Mouse (Mus musculus) urinary bladder, postnatal 14 days (tissue): Measurements from ENCODE around the gene Mxra8.

ENCODE experiments used
- DNase-seq: peaks from one replicate; pipeline ENCODE4 v3.0.0; 2021; ENCODE audit warnings: low spot score

Mxra8 gene

GRCm38 (mm10) chr4:155839483-155839910 is at the start of gene Mxra8:
TSS of gene Mxra8 (plus strand) at chr4:155839680.
- peak; percentile 88 for DNase-seq

DNA sequence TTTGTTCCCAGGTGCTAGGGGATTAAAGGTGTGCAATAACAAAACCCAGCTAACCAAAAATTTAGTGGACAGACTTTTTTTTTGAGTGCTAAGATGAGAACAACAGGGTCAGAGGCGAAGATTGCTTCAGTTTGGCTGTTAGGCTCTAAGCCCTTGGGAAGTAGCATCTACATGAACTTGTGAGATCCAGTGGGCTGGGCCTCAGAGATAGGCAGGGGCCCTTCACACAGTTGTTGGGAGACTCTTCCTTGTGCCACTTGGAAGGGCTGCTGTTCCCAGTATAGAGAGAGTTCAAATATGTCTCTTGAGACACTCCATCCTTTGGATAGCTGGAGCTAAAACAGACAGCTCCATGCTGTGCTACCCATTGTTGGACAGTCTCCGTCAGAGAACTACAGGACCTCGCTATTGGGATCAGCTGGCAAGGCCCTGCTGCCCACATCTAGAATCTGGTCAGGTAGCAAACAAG is 49.4 kb upstream of the Mxra8 start, which contains the start of gene Ankrd65:
Gene Ankrd65, plus strand, starts transcription at position 419 of the 469 bp plus-strand sequence.
- no peak for DNase-seq

GRCm38 (mm10) chr4:155790650-155791161 is 48.8 kb upstream of the Mxra8 start:
- peak; percentile 76 for DNase-seq

DNA sequence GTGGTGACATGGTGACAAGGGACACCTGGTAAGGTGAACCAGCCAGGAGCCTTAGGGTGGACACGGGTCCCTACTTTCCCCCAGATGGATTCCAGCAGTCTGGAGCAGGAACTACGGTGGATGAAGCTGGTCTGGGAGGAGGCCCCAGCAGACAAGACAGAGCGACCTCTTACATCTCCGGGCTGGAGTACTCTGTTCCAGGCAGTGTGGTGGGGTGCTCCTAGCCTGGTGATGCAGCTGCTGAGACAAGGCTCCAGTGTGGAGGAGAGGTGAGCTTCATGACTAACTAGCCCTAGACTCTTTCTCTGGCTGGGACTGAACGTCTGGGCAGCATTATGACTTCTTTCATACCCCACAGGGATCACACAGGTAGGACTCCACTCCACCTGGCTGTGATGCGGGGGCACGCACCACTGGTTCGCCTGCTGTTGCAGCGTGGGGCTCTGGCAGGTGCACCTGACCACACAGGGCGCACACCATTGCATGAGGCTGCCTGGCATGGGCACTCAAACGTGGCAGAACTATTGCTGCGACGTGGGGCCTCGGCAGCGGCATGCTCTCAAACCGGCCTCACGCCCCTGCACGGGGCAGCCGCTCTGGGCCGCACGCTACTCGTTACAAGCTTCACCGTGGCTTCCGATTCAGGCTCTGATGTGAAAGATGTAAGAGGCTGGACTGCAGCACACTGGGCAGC is 48.1 kb upstream of the Mxra8 start:
- DNase-seq: no peak

GRCm38 (mm10) chr4:155793730-155794129 is 45.8 kb upstream of the Mxra8 start:
- DNase-seq: no peak

DNA sequence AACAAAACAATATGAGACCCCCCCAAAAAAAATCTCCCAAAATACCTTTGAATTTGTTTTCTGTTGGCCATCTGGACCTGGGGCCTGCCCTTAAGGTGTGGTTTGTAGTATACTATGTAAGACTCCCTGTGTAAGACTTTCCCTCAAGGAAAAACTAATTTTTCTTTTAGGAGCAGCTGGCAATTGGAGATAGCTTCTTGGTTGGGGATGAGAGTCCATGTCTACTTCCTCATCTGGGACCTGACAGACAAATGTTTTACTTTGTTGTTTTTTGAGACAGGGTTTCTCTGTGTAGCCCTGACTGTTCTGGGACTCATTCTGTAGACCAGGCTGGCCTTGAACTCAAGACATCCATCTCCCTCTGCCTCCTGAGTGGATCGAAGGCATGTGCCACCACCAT is 37.4 kb upstream of the Mxra8 start:
- DNase-seq: no peak

DNA sequence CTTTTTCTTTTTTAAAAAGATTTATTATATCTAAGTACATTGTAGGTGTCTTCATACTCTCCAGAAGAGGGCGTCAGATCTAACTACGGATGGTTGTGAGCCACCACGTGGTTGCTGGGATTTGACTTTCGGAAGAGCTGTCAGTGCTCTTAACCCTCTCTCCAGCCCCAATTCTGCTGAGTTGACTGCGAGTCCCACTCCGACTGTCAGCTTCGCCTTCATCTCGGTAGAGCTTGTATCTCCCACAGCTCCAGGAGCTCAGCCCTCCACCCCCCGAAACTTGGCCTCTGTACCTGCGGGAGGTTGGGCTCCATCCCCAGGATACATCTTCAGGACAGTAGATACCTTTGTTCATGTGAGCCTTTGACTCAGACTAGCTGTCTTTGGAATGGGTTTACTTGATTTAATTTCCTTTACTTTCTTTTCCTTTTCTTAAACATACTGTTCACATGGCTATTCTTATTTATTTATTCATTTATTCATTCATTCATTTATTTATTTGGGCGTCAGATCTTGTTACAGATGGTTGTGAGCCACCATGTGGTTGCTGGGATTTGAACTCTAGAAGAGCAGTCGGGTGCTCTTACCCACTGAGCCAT is 36.6 kb upstream of the Mxra8 start, which contains the start of gene Mrpl20:
Gene Mrpl20, plus strand, starts transcription at position 138 of the 599 bp plus-strand sequence.
- DNase-seq: no peak

DNA sequence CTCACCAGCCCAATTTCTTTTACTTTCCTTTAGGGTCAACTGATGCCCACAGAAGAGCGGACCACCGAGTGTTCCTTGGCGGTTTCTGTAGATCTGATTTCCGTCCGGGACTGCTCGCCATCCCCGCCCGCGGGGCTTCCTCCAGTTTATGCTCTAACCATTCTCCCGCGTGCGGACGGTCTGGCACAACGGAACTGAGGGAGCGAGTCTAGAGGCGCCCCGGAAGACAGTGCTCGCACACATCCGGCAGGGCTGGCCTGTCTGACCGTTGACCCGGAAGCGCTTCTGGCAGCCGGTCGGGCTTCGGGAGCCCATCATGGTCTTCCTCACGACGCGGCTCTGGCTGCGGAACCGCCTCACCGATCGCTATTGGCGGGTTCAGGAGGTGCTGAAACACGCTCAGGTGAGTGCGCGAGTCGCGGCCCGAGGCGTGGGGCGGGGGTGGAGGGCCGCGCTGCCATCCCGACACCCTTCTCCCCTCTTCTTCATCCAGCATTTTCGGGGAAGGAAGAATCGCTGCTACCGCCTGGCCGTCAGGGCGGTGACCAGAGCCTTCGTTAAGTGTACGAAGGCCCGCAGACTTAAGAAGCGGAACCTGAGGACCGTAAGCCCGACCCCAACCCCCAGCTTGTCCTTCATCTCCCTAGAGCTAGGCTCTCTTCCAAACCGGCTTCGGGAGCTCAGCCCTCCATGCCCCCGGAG is 36.0 kb upstream of the Mxra8 start:
- peak; percentile 96 for DNase-seq

- no peak for DNase-seq
Measured at GRCm38 (mm10) chr4:155807841-155808240, 31.6 kb upstream of the Mxra8 start.

DNA sequence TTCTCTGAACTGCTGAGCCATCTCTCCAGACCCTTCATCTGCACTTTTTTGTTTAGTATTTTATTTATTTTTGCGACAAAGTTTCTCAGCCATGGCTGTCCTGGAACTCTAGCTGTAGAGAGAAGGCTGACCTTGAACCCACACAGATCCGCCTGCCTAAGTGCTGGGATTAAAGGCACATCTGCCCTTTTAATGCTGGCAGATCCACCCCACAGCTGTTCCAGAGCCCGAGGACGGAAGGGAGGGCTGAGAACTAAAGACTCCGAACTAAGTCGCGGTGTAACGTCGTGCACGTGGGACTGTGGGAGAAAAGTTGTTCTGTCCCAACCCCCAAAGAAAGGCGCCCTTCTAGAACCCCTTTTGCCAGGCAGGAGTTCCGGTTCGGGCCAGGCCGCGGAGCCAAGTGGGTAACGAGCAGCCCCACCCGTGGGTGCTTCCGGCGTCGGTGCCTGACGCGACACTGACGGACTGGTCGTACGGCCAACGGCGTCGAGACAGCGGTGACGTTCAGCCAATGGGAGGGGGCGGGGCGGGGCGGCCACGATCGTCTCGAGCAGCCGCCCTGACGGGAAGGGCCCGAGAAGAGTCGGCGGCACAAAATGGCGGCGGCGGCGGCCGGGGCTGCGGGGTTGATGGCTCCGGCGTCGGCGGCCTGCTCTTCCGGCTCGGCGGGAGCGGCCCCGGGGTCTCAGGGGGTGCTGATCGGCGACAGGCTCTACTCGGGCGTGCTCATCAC is 27.4 kb upstream of the Mxra8 start, which contains the start of gene Ccnl2:
Gene Ccnl2, plus strand, starts transcription at position 561 of the 736 bp plus-strand sequence.
- peak; percentile 94 for DNase-seq

DNA sequence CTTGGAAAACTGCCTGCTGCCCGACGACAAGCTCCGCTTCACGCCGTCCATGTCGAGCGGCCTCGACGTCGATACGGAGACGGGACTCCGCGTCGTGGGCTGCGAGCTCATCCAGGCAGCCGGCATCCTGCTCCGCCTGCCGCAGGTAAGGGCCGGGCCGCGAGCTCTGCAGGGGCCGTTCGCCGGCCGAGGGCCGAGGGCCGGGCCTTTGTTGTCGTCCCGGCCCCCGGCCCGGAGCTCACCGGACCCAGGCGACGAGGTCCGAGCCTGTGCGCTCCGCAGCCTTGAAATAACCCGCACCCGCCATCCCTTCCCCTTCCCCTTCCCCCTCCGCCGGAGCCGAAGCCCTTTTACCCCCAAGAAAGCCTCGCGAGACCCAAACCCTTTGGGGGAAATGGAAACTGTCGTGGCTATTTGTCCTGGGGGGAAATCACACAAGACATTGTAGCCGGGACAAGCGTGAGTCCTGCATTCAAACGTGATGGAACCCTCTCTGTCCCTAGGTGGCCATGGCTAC is 26.8 kb upstream of the Mxra8 start:
- DNase-seq: no peak

DNA sequence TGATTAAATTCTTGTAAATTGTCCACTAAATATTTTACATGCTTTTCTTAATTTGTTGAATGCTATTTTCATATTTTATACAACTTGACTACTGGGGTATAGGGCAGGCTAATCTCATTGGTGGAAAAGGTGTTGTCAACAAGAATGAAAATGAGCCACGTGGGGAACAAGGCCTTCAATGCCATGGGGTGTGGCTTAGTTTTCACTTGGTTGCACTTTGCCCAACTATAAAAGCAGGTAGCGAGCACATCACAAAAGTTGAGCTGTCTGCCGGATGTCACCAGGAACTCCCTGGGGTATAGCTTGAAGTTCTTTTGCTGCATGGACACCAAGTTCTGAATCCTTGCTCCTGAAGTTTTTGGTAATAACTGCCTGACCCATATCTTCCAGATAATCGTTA is 21.9 kb upstream of the Mxra8 start:
- DNase-seq: no peak

- no peak for DNase-seq
Measured at GRCm38 (mm10) chr4:155821025-155821424, 18.5 kb upstream of the Mxra8 start.

DNA sequence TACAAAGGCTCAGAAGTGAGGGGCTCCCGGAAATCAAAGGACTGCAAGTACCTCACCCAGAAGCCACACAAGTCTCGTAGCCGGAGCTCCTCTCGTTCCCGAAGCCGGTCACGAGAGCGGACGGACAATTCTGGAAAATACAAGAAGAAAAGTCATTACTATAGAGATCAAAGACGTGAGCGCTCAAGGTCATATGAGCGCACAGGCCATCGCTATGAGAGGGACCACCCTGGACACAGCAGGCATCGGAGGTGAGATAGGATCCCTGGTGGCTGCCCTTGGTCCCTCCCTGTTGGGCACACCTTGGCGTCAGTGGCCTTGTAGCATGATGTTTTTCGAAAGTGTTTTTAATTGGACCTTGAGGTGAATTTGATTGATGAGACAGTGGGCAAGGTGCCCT is 16.0 kb upstream of the Mxra8 start:
- no peak for DNase-seq

GRCm38 (mm10) chr4:155829866-155830265 is 9.6 kb upstream of the Mxra8 start:
- DNase-seq: no peak

DNA sequence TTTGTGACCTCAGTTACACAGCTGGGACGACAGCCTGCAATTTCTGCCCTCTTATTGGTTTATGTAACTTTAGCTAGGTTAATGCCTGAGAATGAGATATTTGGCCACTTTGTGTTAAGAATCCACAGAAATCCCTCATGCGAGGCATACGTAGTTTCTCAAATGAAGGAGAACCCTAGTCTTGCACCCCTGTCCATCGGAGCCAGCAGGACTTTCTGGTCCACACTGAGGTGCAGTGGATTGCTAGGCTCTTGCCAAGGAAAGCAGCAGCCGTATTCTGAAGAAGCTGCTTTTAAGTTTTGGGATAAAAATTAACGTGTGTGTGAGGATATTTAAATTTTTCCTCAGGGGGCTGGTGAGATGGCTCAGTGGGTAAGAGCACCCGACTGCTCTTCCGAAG is 8.9 kb upstream of the Mxra8 start:
- DNase-seq: no peak

- peak; percentile 96 for DNase-seq
Measured at GRCm38 (mm10) chr4:155831205-155831766, 8.2 kb upstream of the Mxra8 start, which contains the start of gene Aurkaip1. TSS of gene Aurkaip1 (plus strand) at chr4:155831272.

DNA sequence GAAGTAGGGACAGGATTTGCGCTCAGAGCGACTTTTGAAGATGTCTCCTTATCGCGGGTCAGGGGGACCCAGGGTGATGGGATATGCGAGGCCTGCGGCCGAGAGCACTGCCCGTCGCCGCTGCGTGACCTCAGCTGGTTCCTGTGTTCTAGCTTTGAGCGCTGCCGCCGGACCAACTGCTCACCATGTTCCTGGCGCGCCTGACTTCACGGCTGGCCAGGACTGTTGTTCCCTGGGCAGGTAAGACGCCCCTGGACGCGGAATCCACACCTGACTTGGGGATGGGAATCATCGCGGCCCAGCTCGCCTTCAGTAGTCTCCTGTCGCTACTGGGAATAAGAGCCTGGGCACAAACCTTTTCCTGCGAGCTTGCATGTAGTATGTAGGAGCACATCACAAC is 7.6 kb upstream of the Mxra8 start:
- no peak for DNase-seq

GRCm38 (mm10) chr4:155832321-155832720 is 7.2 kb upstream of the Mxra8 start:
- DNase-seq: no peak

DNA sequence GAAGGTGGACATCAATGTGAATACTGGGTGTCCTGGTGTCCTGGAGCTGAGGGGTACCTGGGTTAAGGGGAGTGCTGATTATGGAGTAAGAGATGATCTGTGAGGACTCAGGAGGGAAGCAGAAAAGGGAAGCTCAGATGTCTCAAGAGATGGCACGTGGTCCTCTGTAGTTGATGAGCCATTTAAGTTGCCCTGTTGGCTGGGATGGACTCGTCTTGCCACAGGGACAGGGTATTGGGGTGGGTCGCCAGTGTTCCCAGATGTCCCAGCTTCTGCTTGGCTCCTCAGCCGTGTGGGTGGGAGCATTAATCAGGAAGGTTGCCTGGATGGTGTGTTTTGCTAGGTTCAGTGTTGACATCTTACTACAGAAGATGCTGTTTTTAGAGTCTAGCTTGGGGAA is 6.2 kb upstream of the Mxra8 start:
- DNase-seq: no peak

DNA sequence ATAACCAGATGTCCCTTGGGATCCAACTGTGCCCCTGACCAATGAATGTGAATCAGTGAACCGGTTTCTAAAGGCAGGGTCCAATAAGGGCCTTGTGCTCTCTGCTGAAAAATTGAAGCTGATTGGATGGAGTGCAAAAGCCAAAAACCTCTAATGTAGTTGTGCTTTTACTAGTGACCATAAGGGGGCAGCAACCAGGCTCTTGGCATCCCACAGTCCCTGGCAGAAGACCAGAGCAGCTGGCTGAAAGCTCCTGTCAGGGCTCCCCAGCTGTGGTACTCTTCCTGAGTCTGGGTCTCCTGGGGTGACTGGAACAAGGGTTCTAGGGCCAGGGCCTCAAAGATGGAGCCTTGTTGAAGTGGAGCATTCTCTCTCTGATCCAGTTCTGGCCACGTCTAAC is 5.6 kb upstream of the Mxra8 start:
- DNase-seq: peak; percentile 79
